Mouse (Mus musculus): ENCODE results near the gene Rai1. TPM values are rescaled to one million over a fixed set of nuclear protein-coding genes. Genes with fewer than 3 reads are reported as not detected.

Gene Rai1
- polyA plus RNA-seq, 1 experiment from 2014 or later, result 10.7 TPM

GRCm38 (mm10) chr11:60090696-60091421 is 14.0 kb upstream of the Rai1 start:
- no peaks in the 10 kb centered on the region for H3K36me3 ChIP-seq (ENCODE audit: control insufficient read depth, insufficient read depth, low read length)
- WGBS, result 62% methylated on average over 5 of the region's 5 CpGs
- DNase-seq (ENCODE audit: low spot score) (no peak), ATAC-seq (ENCODE audit: low FRiP score, low TSS enrichment) (no peak)
- H3K4me1 ChIP-seq (replicated peaks; ENCODE audit: control insufficient read depth, insufficient read depth), result 0 out of 2 replicates have a peak, but pooled peaks cover under 1% of the 10 kb centered on the region
- H3K9ac ChIP-seq (ENCODE audit: low read length), result no peak overlapping the region
- H3K9me3 ChIP-seq (ENCODE audit: control insufficient read depth, low read length), result no peaks in the 10 kb centered on the region
- H3K4me2 ChIP-seq (replicated peaks; ENCODE audit: low read depth), result no peak overlapping the region
- H3K27ac ChIP-seq (replicated peaks), result no peak overlapping the region
- H3K27me3 ChIP-seq (ENCODE audit: control insufficient read depth, insufficient read depth, low read length), result no peaks in the 10 kb centered on the region
- TF ChIP-seq CTCF (IDR thresholded peaks at IDR 0.05; ENCODE audit: low read depth), result no peak
- H3K4me3 ChIP-seq (ENCODE audit: low read depth, low read length), result no peak overlapping the region

- H3K36me3 ChIP-seq (ENCODE audit: control insufficient read depth, insufficient read depth, low read length), result no peaks in the 10 kb centered on the region
- H3K4me2 ChIP-seq (replicated peaks; ENCODE audit: low read depth), result no peak overlapping the region
- 0 out of 2 replicates have a peak, but pooled peaks cover 2% of the 10 kb centered on the region for H3K4me1 ChIP-seq (replicated peaks; ENCODE audit: control insufficient read depth, insufficient read depth)
- H3K27ac ChIP-seq (replicated peaks), result no peak overlapping the region
- H3K4me3 ChIP-seq (ENCODE audit: low read depth, low read length), result no peak overlapping the region
- WGBS, result 69% methylated on average over 7 of the region's 7 CpGs
- peak; percentile 42 for DNase-seq (ENCODE audit: low spot score)
- TF ChIP-seq CTCF (IDR thresholded peaks at IDR 0.05; ENCODE audit: low read depth), result no peak
- TF ChIP-seq EP300 (optimal IDR thresholded peaks at IDR 0.05), result no peak
- ATAC-seq (ENCODE audit: low FRiP score, low TSS enrichment), result no peak
- H3K9ac ChIP-seq (ENCODE audit: low read length), result no peak overlapping the region
- no peaks in the 10 kb centered on the region for H3K9me3 ChIP-seq (ENCODE audit: control insufficient read depth, low read length)
- H3K27me3 ChIP-seq (ENCODE audit: control insufficient read depth, insufficient read depth, low read length), result no peaks in the 10 kb centered on the region
Measured at GRCm38 (mm10) chr11:60091422-60091761, 13.4 kb upstream of the Rai1 start.

GRCm38 (mm10) chr11:60093227-60093626 is 11.6 kb upstream of the Rai1 start:
- Histone ChIP-seq H3K4me2 (replicated peaks; ENCODE audit: low read depth) (no peak overlapping the region), H3K9ac (ENCODE audit: low read length) (no peak overlapping the region), H3K27me3 (ENCODE audit: control insufficient read depth, insufficient read depth, low read length) (no peaks in the 10 kb centered on the region), H3K9me3 (ENCODE audit: control insufficient read depth, low read length) (no peaks in the 10 kb centered on the region), H3K4me3 (ENCODE audit: low read depth, low read length) (no peak overlapping the region), H3K36me3 (ENCODE audit: control insufficient read depth, insufficient read depth, low read length) (no peaks in the 10 kb centered on the region), H3K27ac (replicated peaks) (no peak overlapping the region), H3K4me1 (replicated peaks; ENCODE audit: control insufficient read depth, insufficient read depth) (0 out of 2 replicates have a peak, but pooled peaks cover 2% of the 10 kb centered on the region)
- DNase-seq (ENCODE audit: low spot score), result no peak
- no peak for ATAC-seq (ENCODE audit: low FRiP score, low TSS enrichment)
- no peak for TF ChIP-seq EP300 (optimal IDR thresholded peaks at IDR 0.05)
- TF ChIP-seq CTCF (IDR thresholded peaks at IDR 0.05; ENCODE audit: low read depth), result no peak

- no peaks in the 10 kb centered on the region for H3K36me3 ChIP-seq (ENCODE audit: control insufficient read depth, insufficient read depth, low read length)
- no peak overlapping the region for H3K4me2 ChIP-seq (replicated peaks; ENCODE audit: low read depth)
- no peak overlapping the region for H3K27ac ChIP-seq (replicated peaks)
- H3K9me3 ChIP-seq (ENCODE audit: control insufficient read depth, low read length), result no peaks in the 10 kb centered on the region
- DNase-seq (ENCODE audit: low spot score), result no peak
- H3K4me1 ChIP-seq (replicated peaks; ENCODE audit: control insufficient read depth, insufficient read depth), result 0 out of 2 replicates have a peak, but pooled peaks cover 2% of the 10 kb centered on the region
- 60% methylated on average over 7 of the region's 7 CpGs for WGBS
- ATAC-seq (ENCODE audit: low FRiP score, low TSS enrichment), result no peak
- TF ChIP-seq CTCF (IDR thresholded peaks at IDR 0.05; ENCODE audit: low read depth), result no peak
- no peak for TF ChIP-seq EP300 (optimal IDR thresholded peaks at IDR 0.05)
- H3K27me3 ChIP-seq (ENCODE audit: control insufficient read depth, insufficient read depth, low read length), result no peaks in the 10 kb centered on the region
- no peak overlapping the region for H3K9ac ChIP-seq (ENCODE audit: low read length)
- no peak overlapping the region for H3K4me3 ChIP-seq (ENCODE audit: low read depth, low read length)
Measured at GRCm38 (mm10) chr11:60093984-60094587, 10.7 kb upstream of the Rai1 start.

- Histone ChIP-seq H3K36me3 (ENCODE audit: control insufficient read depth, insufficient read depth, low read length) (no peaks in the 10 kb centered on the region), H3K4me2 (replicated peaks; ENCODE audit: low read depth) (no peak overlapping the region), H3K4me3 (ENCODE audit: low read depth, low read length) (no peak overlapping the region), H3K27ac (replicated peaks) (no peak overlapping the region), H3K9me3 (ENCODE audit: control insufficient read depth, low read length) (no peaks in the 10 kb centered on the region), H3K27me3 (ENCODE audit: control insufficient read depth, insufficient read depth, low read length) (no peaks in the 10 kb centered on the region), H3K9ac (ENCODE audit: low read length) (no peak overlapping the region), H3K4me1 (replicated peaks; ENCODE audit: control insufficient read depth, insufficient read depth) (peaks cover 2% of the 10 kb centered on the region; the same call in 1 of the 2 replicates)
- DNase-seq (ENCODE audit: low spot score) (no peak), ATAC-seq (ENCODE audit: low FRiP score, low TSS enrichment) (peak; percentile 38; the same call in 1 of the 2 replicates)
- no peak for TF ChIP-seq CTCF (IDR thresholded peaks at IDR 0.05; ENCODE audit: low read depth)
- TF ChIP-seq EP300 (optimal IDR thresholded peaks at IDR 0.05), result no peak
- WGBS, result 53% methylated on average over 9 of the region's 9 CpGs
Measured at GRCm38 (mm10) chr11:60094909-60095810, 9.7 kb upstream of the Rai1 start.
